Mouse (Mus musculus) midbrain, embryonic 14.5 days (tissue): ENCODE results near the gene Pax9. TPM values are rescaled to one million over a fixed set of nuclear protein-coding genes. Genes with fewer than 3 reads are reported as not detected.

Experiments
- ATAC-seq: fragments of 200-750 bp; cut with Nextera tagmentation; 2 replicates; pipeline ENCODE4 v1.8.0; 2017; ENCODE audit warnings: moderate number of reproducible peaks, moderate library complexity; ENCODE audit not compliant: low FRiP score, low TSS enrichment
- DNase-seq: peaks from one replicate; pipeline ENCODE4 v3.0.0-alpha.2; 2015
- H3K27ac ChIP-seq: fragments of 300-500 bp; sonication (generic); replicated peaks from 2 replicates; pipeline ENCODE4 v1.5.1; 2014; ENCODE audit warnings: mild to moderate bottlenecking, low read depth, low read length, moderate library complexity
- H3K27me3 ChIP-seq: fragments of 300-500 bp; sonication (generic); 2 replicates; pipeline ENCODE4 v1.6.1; 2014; ENCODE audit warnings: low read length, control low read depth, mixed read lengths; ENCODE audit not compliant: control insufficient read depth, insufficient read depth
- H3K36me3 ChIP-seq: fragments of 300-500 bp; sonication (generic); 2 replicates; pipeline ENCODE4 v1.6.1; 2014; ENCODE audit warnings: low read length, control low read depth; ENCODE audit not compliant: control insufficient read depth, insufficient read depth
- H3K4me1 ChIP-seq: fragments of 300-500 bp; sonication (generic); 2 replicates; pipeline ENCODE4 v1.6.1; 2014; ENCODE audit warnings: mild to moderate bottlenecking, antibody characterized with exemption, low read length, control low read depth; ENCODE audit not compliant: control insufficient read depth, insufficient read depth
- H3K4me2 ChIP-seq: fragments of 300-500 bp; sonication (generic); 2 replicates; pipeline ENCODE4 v1.6.1; 2014; ENCODE audit warnings: mild to moderate bottlenecking, low read length, moderate library complexity
- H3K4me3 ChIP-seq: fragments of 300-500 bp; sonication (generic); replicated peaks from 2 replicates; pipeline ENCODE4 v1.5.1; 2014; ENCODE audit warnings: low read depth, low read length
- H3K9ac ChIP-seq: fragments of 300-500 bp; sonication (generic); replicated peaks from 2 replicates; pipeline ENCODE4 v1.6.1; 2014; ENCODE audit warnings: mild to moderate bottlenecking, low read length, moderate library complexity
- H3K9me3 ChIP-seq: fragments of 300-500 bp; sonication (generic); 2 replicates; pipeline ENCODE4 v1.6.1; 2016; ENCODE audit warnings: low read length, control low read depth, mixed read lengths; ENCODE audit not compliant: control insufficient read depth
- WGBS: fragments of 180-500 bp; shearing (Covaris S2); extraction: QIAGEN DNeasy Blood & Tissue Kit; methylation state at CpG from one replicate; pipeline ENCODE4 v1.1.7; 2014; 5-methylcytosine and 5-hydroxymethylcytosine counted together
- polyA plus RNA-seq: library from polyadenylated mRNA; unstranded; fragments of >200 nt; fragmentation: Nextera tagmentation; extraction: Ambion mirVana; gene quantifications from 2 replicates; pipeline ENCODE4 v1.2.1, GENCODE M21; 2014

The Pax9 gene
- polyA plus RNA-seq, 1 experiment from 2014 or later = not detected

- 3% methylated on average over 6 of the region's 6 CpGs for WGBS
These were observed 9.4 kb downstream of the Pax9 start for GRCm38 (mm10) chr12:56701004-56701403.

GRCm38 (mm10) chr12:56717971-56718706 lies 26.6 kb downstream of the Pax9 start:
- Histone ChIP-seq H3K9ac (no peak overlapping the region), H3K4me3 (no peak overlapping the region), H3K27me3 (peaks cover 15% of the 10 kb centered on the region), H3K4me2 (no peak overlapping the region), H3K27ac (no peak overlapping the region), H3K36me3 (no peaks in the 10 kb centered on the region), H3K4me1 (no peaks in the 10 kb centered on the region), H3K9me3 (no peaks in the 10 kb centered on the region)
- DNase-seq = no peak
- ATAC-seq = no peak
- 12% methylated on average over 14 of the region's 14 CpGs for WGBS

More at GRCm38 (mm10) chr12:56701004-56701403, 9.4 kb downstream of the Pax9 start:
- ATAC-seq = no peak
- 0 out of 2 replicates have a peak, but pooled peaks cover 7% of the 10 kb centered on the region for H3K4me1 ChIP-seq
- H3K27ac ChIP-seq = no peak overlapping the region
- no peak for DNase-seq
- no peaks in the 10 kb centered on the region for H3K36me3 ChIP-seq
- no peak overlapping the region for H3K4me2 ChIP-seq
- no peak overlapping the region for H3K4me3 ChIP-seq
- H3K9ac ChIP-seq = no peak overlapping the region
- peaks cover 81% of the 10 kb centered on the region for H3K27me3 ChIP-seq
- H3K9me3 ChIP-seq = no peaks in the 10 kb centered on the region

- DNase-seq = no peak
- no peak overlapping the region for H3K4me2 ChIP-seq
- H3K9me3 ChIP-seq = no peaks in the 10 kb centered on the region
- WGBS = 36% methylated on average over 6 of the region's 6 CpGs
- H3K4me1 ChIP-seq = no peaks in the 10 kb centered on the region
- H3K27ac ChIP-seq = no peak overlapping the region
- H3K4me3 ChIP-seq = no peak overlapping the region
- H3K27me3 ChIP-seq = peaks cover 15% of the 10 kb centered on the region
- H3K36me3 ChIP-seq = no peaks in the 10 kb centered on the region
- no peak for ATAC-seq
- no peak overlapping the region for H3K9ac ChIP-seq
These were observed 27.1 kb downstream of the Pax9 start for GRCm38 (mm10) chr12:56718707-56719051.

- 50% methylated on average over 4 of the region's 4 CpGs for WGBS
- no peaks in the 10 kb centered on the region for H3K36me3 ChIP-seq
- H3K9ac ChIP-seq = no peak overlapping the region
- no peak overlapping the region for H3K27ac ChIP-seq
- H3K4me2 ChIP-seq = no peak overlapping the region
- no peaks in the 10 kb centered on the region for H3K9me3 ChIP-seq
- ATAC-seq (no peak), DNase-seq (no peak)
- H3K4me1 ChIP-seq = no peaks in the 10 kb centered on the region
- H3K4me3 ChIP-seq = no peak overlapping the region
- H3K27me3 ChIP-seq = no peaks in the 10 kb centered on the region
These were observed 36.1 kb downstream of the Pax9 start for GRCm38 (mm10) chr12:56727631-56728030.

GRCm38 (mm10) chr12:56737104-56737503 lies 45.5 kb downstream of the Pax9 start:
- H3K36me3 ChIP-seq = no peaks in the 10 kb centered on the region
- no peak overlapping the region for H3K4me2 ChIP-seq
- no peaks in the 10 kb centered on the region for H3K27me3 ChIP-seq
- no peak overlapping the region for H3K27ac ChIP-seq
- no peak overlapping the region for H3K4me3 ChIP-seq
- no peaks in the 10 kb centered on the region for H3K4me1 ChIP-seq
- H3K9ac ChIP-seq = no peak overlapping the region
- ATAC-seq (no peak), DNase-seq (no peak)
- H3K9me3 ChIP-seq = no peaks in the 10 kb centered on the region
- WGBS = 92% methylated on average over 4 of the region's 4 CpGs

Other genes starting within 250 kb of the Pax9 start
- gene Nkx2-1, start 154.9 kb upstream of the Pax9 start, polyA plus RNA-seq = 0.24 TPM in 1 of 2 replicates, not detected in the other
- gene Nkx2-9, start 78.5 kb upstream of the Pax9 start, polyA plus RNA-seq = 0.17 and 0.18 TPM in 2 replicates